Mouse (Mus musculus) frontal cortex, postnatal 36 days (tissue): ENCODE measurements around the gene Nkx3-2.

Experiments used
- DNase-seq, 2 experiments: peaks; one replicate each; pipeline ENCODE4 v3.0.0; 2022; ENCODE audit warnings: low spot score in 2 of 2

The Nkx3-2 gene

GRCm38 (mm10) chr5:41762141-41762946 lies 2.0 kb downstream of the Nkx3-2 start:
- no peak for DNase-seq

- DNase-seq, result no peak
Measured at GRCm38 (mm10) chr5:41761509-41762140, 2.7 kb downstream of the Nkx3-2 start.

- no peak for DNase-seq
Measured at GRCm38 (mm10) chr5:41760831-41761508, 3.3 kb downstream of the Nkx3-2 start.

DNA sequence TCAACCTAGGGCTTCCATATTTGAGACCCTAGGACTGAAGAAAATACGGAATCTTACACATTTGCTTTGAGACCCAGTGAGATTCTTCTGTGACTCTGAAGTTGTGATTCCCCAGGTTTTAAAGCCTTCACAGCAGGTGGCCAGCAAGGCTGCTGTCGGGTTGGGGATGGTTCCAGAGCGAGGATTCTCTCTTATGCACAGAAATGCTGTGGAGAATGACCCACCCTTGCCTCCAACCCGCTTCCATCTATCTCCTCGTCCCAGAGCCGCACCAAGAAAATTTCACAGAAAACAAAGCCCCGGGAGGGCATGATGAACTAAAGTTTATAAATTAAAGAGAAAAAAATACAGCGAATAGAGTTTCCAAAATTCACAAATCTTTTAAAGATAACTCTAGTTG lies 4.2 kb downstream of the Nkx3-2 start:
- DNase-seq, result no peak

GRCm38 (mm10) chr5:41758671-41759639 lies 5.3 kb downstream of the Nkx3-2 start:
- no peak for DNase-seq

GRCm38 (mm10) chr5:41757338-41757737 lies 7.0 kb downstream of the Nkx3-2 start:
- DNase-seq, result no peak

- DNase-seq, result no peak
Measured at GRCm38 (mm10) chr5:41756396-41756795, 7.9 kb downstream of the Nkx3-2 start.

DNA sequence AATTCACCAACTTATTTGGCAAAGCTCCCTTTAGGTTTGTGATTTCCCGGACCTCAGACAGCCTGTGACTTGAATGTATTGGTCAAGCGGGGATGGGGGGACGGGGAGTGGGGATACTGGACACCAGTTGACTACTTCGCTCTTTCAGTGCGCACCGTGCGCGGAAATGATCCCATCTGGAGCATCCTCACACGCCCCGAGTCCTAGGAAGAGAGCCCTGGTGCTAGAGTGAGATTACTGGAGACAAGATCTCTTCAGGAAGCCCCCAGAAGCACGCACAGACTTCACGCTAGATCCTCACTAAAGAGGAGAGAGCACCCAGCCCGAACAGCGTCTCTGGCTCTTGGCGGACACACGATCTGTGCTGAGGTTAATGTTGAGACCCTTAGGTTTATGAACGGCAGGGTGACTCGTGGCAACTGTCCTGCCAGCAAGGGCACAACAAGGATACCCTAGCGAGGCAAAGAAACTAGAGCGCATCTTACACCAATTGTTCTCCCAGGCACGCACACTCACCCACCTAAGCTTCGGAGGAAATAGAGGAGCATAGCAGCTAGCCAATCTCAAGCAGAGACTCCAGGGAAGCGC lies 8.8 kb downstream of the Nkx3-2 start:
- DNase-seq, result no peak

DNA sequence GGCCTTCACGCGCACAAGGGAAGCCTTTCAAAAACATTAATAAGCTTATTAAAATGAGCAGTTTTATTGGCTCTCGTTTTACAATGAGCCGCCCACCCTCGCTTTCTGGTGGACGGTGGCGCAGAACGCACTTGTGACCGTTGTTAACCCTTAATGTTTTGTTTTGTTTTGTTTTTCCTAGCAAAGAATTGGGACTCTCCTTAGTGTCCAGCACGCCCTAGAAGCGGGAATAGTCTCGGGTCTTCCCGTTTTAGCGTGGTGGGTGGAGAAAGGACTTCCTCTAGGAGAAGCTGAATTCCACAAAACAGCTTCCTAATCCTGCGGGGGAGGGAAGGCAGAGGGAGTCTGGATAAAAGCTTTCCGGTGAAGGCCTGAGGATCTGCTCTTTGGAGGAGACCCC lies 9.5 kb downstream of the Nkx3-2 start:
- no peak for DNase-seq

- no peak for DNase-seq
Measured at GRCm38 (mm10) chr5:41754226-41754775, 10.0 kb downstream of the Nkx3-2 start.

DNA sequence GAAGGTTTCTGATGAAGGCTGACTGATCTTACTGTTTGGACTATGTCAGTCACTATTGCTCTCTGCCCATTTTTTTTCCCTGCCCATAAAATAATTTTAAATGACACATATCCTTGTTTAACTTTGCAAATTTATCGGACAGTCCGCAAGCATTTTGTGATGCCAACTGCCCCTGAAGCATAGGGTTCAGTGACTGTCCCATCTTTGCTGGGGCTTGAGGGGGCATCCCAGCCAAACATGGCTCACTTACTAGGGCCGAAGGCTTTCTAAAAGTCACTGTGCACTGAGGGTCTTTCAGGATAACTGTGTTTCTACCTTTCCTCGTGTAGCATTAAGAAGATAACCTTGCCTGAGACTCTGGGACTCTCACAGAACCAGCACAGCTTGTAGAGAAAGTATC lies 11.6 kb downstream of the Nkx3-2 start:
- no peak for DNase-seq

- no peak for DNase-seq
Measured at GRCm38 (mm10) chr5:41744898-41745780, 19.2 kb downstream of the Nkx3-2 start.

DNA sequence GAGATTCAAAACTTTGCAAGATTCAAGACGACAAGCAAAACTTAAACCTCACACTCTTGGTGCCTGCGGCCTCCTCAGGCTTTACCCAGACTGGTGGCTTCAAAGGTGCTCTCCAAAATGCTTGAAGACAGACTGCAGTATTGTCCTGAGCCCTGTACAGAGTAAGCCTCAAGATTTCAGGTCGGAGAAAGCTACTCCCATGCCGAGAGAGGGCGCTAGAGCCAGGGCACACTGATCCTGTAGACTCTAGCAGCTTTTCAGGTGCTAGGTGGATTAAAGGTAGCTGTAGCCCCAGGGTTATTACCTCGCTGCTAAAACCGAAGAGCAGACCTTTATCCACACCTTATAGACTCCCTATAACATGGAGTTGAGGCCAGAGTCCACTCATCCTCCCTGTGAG lies 20.1 kb downstream of the Nkx3-2 start:
- no peak for DNase-seq

DNA sequence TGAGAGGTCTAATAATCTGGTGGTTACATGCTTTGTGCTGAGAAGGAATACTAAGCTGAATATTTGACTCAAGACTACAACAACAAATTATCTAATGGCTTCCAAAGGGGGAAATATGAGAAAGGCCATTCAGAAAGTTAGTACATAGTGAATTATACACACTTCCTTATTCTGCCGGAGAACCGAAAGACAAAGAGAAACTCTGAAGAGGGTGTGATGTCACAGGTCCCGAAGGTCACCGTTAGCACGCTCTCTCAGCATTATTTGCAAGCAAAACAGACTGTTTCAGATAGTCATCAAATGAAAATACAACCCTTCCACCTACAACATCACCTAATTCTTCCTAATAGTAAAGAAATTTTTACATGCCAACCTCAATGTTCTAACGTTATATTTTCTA lies 25.5 kb downstream of the Nkx3-2 start:
- no peak for DNase-seq

GRCm38 (mm10) chr5:41737039-41737438 lies 27.3 kb downstream of the Nkx3-2 start:
- DNase-seq, result no peak

DNA sequence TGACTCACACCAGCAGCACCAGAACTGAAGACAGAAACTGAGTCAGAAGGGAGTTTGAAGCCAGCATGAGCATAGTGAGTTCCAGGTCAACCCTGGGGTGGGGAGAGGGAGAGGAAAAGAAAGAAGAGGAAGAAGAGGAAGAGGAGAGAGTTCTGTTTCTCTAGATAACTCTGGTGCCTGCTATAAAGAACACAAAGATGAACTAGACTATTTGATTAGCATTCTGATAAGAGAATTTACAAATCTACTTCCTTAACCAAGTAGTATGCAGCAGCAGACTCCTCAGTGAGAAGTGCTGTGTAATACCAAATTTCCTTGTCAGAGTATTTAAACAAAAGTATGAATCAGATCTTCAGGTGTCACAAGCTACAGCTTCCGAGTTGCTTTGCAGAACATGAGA lies 37.3 kb downstream of the Nkx3-2 start:
- no peak for DNase-seq

GRCm38 (mm10) chr5:41725573-41725972 lies 38.7 kb downstream of the Nkx3-2 start:
- DNase-seq, result no peak
